Mouse (Mus musculus) spleen, adult 12 weeks (tissue): ENCODE data around the gene Kcna10.

Experiments used
- DNase-seq: peaks from one replicate; pipeline ENCODE4 v3.0.0; 2022; ENCODE audit warnings: low spot score

Gene Kcna10

GRCm38 (mm10) chr3:107182756-107183155 lies at the start of gene Kcna10:
Gene Kcna10 (plus strand): TSS chr3:107183056.
- no peak for DNase-seq

DNA sequence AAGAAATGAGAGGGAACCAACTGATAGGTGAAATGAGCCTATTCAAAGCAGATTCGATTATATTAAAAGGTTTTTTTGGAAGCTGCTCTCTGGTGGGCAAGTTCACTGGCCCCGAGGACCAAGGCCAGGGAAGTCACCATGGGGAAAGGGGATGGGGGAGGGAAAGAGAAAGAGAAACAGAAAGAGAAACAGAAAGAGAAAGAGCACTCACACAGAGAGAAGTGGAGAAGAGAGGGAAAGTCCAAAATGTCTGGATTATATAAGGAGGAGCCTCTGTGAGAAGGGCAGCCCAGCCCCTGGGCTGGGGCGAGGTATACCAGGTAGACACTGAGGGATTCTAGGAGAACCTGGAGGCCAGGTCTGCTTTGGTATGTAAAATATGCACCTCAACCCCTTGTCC lies 48.4 kb upstream of the Kcna10 start:
- no peak for DNase-seq

DNA sequence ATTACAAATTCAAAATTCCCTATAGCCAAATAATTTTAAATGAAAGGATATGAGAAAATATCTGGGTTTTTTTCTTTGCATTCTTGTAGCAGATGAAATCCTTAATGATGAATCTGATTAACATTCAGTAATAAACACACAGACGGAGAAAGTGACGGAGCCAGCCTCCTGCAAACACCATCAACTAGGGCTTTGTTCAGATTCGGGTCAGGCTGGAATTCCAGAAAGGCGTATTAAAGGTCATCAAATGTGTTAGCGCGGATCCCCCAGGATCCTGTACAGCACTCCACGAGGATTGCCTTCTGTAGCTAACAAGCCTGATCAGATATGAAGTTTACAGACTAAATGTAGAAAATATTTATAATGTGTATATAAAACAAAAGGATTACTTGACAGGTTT lies 35.7 kb upstream of the Kcna10 start:
- DNase-seq, result no peak

- no peak for DNase-seq
Measured at GRCm38 (mm10) chr3:107149006-107149405, 33.9 kb upstream of the Kcna10 start.

GRCm38 (mm10) chr3:107150469-107150868 lies 32.4 kb upstream of the Kcna10 start:
- DNase-seq, result no peak

- no peak for DNase-seq
Measured at GRCm38 (mm10) chr3:107150872-107151540, 31.9 kb upstream of the Kcna10 start.

GRCm38 (mm10) chr3:107153772-107154655 lies 28.8 kb upstream of the Kcna10 start:
- DNase-seq, result no peak

- no peak for DNase-seq
Measured at GRCm38 (mm10) chr3:107158856-107159255, 24.0 kb upstream of the Kcna10 start.

GRCm38 (mm10) chr3:107159418-107159817 lies 23.4 kb upstream of the Kcna10 start:
- no peak for DNase-seq

DNA sequence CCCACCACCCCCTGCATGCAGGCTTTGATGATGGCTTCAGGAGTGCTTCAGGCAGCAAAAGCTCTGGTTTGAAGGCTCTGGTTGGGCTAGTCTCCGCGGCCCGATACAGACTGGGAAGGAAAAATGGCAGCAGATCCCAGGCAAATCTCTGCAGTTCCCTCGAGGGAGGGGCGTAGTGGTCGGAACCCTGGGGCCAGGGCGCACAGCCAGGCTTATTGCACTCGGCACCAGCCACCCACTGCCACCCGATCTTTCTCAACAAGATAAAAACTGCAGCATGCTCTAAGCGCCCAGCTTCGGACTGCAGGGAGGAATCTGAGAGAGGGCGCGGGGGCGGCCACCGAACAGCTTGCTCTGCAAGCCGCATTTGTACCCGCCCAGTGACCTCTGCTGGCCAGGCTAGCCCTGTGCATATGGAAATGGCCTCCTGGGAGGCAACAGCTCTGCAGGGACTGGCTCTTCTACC lies 23.0 kb upstream of the Kcna10 start:
- no peak for DNase-seq

DNA sequence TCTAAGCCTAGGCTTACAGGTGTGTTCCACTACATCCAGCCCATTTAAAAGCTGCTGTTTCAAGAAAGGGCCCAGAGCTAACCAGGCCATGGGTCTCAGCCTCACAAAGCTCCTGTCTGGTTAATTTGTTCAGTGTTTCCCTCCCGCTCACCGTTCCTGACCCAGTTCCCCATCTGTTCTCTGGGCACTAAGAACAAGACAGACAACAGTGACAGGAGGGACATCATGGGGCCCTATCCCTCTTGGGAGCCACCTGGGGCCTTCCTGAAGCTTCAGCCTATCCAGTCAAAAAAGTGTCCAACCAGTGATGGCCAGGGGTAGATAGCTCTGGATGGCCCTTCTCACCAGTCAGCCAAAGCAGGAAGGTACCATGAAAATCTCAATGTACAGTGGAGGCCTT lies 20.1 kb upstream of the Kcna10 start:
- no peak for DNase-seq

- no peak for DNase-seq
Measured at GRCm38 (mm10) chr3:107169552-107169951, 13.3 kb upstream of the Kcna10 start.

GRCm38 (mm10) chr3:107171964-107172363 lies 10.9 kb upstream of the Kcna10 start:
- no peak for DNase-seq

- DNase-seq, result no peak
Measured at GRCm38 (mm10) chr3:107172556-107172955, 10.3 kb upstream of the Kcna10 start.

DNA sequence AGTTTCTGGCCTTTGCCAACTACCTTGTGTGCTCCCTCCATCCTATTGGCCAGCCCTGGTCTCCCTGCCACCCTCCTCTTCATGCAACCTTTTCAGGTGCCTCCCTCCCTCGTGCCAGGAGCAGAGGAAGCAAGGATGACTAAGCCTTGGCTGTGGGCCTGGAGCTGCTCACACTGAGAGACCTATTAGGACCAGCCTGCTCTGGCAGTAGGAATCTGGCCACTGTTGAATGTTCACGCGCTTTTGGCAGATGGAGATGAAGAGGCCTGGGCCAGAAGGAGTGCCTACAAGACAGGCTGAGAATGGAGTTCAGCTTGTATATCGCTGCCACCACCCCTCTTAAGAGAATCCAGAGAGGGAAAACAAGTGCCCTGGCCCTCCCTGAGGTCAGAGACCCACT lies 7.4 kb upstream of the Kcna10 start:
- no peak for DNase-seq

GRCm38 (mm10) chr3:107176501-107176900 lies 6.4 kb upstream of the Kcna10 start:
- no peak for DNase-seq

DNA sequence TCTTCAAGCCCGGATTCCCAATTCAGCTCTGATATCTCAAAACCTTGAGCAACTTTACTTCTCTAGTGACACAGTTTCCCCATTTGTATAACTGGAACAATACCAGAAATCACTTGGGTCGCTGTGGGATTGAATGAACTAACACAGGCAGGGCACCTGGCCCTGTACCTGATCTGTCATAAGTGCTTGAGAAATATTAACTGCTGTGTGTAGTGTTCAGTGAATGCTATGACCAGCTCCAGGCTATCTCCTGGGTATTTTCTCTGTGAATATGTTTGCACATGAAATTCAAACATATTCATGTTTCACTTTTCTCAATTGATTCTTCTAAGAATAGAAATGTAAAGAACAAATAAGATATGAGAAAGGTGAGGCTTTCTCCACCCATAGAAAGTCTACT lies 2.0 kb upstream of the Kcna10 start:
- DNase-seq, result no peak

DNA sequence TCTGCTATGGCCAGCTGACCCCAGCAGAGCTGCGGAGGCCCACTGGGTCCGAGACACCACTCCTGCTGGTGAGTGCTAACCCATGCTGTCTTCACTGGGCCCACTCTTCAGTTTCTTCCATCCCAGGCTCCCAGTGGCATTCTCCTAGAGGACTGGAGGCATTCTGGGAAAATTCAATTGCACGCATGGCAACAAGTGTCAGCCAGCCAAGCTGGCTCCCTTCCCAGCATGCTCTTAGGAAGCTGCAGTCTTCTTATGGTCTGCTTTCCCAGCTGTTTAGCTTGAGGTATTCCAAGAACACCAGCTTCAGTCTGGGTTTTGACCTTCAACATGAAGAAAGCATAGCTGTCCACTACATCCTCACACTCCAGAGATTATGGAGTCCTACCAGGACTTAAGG lies 322 bp downstream of the Kcna10 start:
- no peak for DNase-seq

DNA sequence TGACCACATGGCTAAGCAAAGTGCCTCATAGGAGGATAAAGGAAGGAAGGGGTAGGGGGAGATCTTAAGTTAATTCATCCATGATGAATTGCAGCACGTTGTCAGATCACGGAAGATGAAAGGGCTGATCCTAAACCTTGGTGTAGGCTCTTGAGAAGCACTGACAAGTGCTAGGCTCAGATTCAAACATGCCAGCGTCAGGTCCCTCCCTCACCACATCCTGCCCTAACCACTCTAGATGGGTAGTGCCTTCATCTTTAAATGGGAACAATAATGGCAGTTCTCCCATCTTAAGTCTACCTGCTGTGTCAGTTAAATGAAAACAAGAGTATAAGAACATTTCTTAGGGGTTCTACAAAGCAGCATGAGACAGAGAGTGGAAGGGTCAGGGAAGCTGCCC lies 2.7 kb downstream of the Kcna10 start:
- DNase-seq, result no peak

GRCm38 (mm10) chr3:107187022-107187421 lies 4.2 kb downstream of the Kcna10 start:
- no peak for DNase-seq

DNA sequence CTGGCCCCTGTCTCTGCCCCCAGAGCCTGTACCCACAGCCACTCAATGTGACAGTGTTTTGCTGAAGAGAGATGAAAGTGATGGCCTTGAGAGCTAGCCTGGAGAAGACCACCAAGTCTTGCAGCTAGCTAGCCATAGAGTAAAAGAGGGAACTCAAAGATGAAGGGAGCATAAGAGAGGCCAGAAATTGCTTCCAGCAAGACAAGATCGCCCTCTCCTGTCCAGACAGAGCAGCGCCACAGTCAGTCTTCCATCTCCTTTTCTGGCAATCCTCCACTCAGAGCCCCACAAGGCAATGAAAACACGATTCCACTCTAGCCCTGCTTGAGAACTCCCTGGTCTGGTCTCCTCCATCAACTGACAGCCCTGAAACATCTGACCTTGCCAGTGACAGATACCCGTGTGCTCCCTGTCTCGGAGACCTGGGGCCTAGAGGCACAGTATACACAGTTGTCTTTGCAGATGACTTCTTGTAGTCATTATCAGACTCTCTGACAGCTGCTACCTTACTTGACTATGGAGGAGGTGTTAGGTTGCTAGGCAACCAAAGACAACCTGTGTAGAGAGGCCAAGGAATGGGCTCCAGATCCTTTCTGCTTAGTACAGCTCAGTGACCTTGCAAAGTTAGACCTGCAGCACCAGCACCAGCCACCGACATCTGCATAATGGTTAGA lies 5.5 kb downstream of the Kcna10 start:
- no peak for DNase-seq

GRCm38 (mm10) chr3:107201310-107202180 lies 18.7 kb downstream of the Kcna10 start:
- no peak for DNase-seq
